Mouse (Mus musculus): ENCODE measurements around the gene Antxr2.

DNA sequence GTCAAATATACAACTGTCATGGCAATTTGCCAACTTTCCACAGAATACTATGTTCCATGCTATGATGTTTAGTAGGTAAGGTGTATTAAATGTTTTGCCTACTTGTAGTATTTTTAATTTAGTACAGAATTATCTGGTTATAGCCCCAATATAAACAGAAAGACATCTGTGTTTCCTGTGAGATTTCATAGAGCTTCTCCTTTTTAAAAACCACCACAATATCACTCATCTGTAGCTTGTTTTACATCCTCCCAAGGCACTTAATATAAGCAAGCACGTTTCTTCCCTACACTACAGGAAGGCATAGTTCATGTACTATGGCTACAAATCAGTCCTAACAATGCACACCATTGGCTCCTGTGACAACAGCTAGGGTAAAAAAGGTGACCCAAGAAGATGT lies 188.8 kb downstream of the Antxr2 start:
- TF ChIP-seq CTCF (IDR thresholded peaks at IDR 0.05) (no peak), EP300 (IDR thresholded peaks at IDR 0.05) (no peak)
